Mouse (Mus musculus): ENCODE measurements around the gene Rab3d. TPM values are rescaled to one million over a fixed set of nuclear protein-coding genes. Genes with fewer than 3 reads are reported as not detected.

Rab3d gene
- polyA plus RNA-seq (2014; fragmentation: Nextera tagmentation; extraction: Ambion mirVana) = 5.6 and 6.4 TPM in 2 replicates

DNA sequence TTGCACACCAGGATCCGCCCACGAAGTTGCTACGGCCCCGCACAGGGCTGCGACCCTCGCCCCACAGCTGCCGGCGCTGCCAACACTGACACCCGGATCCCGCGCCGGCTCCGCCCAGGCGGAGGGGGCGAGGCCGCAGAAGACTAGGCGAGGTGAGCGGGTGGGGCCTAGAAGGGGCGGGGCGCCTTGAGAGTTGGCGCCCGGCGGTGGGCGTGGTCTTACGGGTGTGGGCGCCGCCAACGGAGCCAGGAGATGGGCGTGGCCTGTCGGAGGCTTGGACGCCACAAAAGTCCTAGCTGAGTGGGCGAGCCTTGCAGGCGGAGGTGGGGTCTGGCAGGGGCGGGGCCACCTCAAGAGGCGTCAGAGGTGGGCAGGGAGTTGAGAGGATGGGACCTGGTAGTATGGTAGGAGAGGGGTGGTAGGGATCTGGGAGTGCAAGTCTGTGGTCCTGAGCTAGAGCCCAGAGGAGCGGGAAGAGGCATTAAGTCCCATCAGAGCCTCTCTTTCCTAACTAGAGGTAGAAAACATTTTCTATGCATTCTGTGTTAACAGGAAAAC, at the start of gene Rab3d:
TSS of gene Rab3d (minus strand) at position 158 of the 558 bp plus-strand sequence.
- peaks cover 12% of the 10 kb centered on the region; the same call in 1 of the 2 replicates for H3K27me3 ChIP-seq (ENCODE audit: control insufficient read depth, insufficient read depth, low read length)
- H3K36me3 ChIP-seq (ENCODE audit: control insufficient read depth, insufficient read depth, low read length) = no peaks in the 10 kb centered on the region
- WGBS (ENCODE audit: insufficient replicate concordance) = 1% methylated on average over 36 of the region's 36 CpGs
- H3K4me2 ChIP-seq = peak within 1 kb of the TSS; percentile 99
- peak; percentile 92 for ATAC-seq (replicated peaks; ENCODE audit: insufficient number of reproducible peaks, low FRiP score, low TSS enrichment)
- no peaks in the 10 kb centered on the region for H3K9me3 ChIP-seq (replicated peaks; ENCODE audit: control insufficient read depth, low read length)
- H3K27ac ChIP-seq (ENCODE audit: low read depth, low read length) = no peak within 1 kb of the TSS
- no peaks in the 10 kb centered on the region for H3K4me1 ChIP-seq (ENCODE audit: control insufficient read depth, insufficient read depth, low read length)
- H3K4me3 ChIP-seq (ENCODE audit: low read depth, low read length) = peak within 1 kb of the TSS; percentile 61
- peak within 1 kb of the TSS; percentile 67 for H3K9ac ChIP-seq (ENCODE audit: low read depth, low read length)

DNA sequence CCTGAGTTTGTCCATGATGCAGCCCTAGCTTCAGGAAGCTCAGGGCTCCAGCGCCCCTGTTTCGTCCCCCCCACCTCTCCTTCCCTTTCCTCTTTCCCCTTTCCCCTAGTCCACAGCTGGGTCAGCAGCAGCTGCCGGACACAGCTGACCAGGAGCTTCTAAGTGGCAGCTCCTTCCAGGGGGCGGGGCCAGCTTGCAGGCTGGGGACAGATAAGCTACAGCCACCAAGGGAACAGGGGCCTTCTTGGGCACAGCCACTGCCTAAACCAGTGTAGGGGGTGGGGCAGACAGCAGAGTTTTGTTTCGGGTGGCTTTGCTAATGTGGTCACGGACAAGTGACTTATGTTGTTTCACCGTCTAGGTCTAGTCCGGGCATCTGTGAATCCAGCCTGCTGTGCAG, 45.4 kb upstream of the Rab3d start, which contains the start of gene Epor:
TSS of gene Epor (minus strand) at position 90 of the 400 bp plus-strand sequence.
- 12% methylated on average over 8 of the region's 8 CpGs for WGBS (ENCODE audit: insufficient replicate concordance)
- Histone ChIP-seq H3K4me3 (ENCODE audit: low read depth, low read length) (peak within 1 kb of the TSS; percentile 57), H3K4me2 (peak within 1 kb of the TSS; percentile 94), H3K27ac (ENCODE audit: low read depth, low read length) (peak within 1 kb of the TSS; percentile 74), H3K36me3 (ENCODE audit: control insufficient read depth, insufficient read depth, low read length) (no peaks in the 10 kb centered on the region; the same call in 1 of the 2 replicates), H3K9me3 (replicated peaks; ENCODE audit: control insufficient read depth, low read length) (no peaks in the 10 kb centered on the region), H3K27me3 (ENCODE audit: control insufficient read depth, insufficient read depth, low read length) (peaks cover 21% of the 10 kb centered on the region), H3K9ac (ENCODE audit: low read depth, low read length) (peak within 1 kb of the TSS; percentile 71), H3K4me1 (ENCODE audit: control insufficient read depth, insufficient read depth, low read length) (peaks cover 24% of the 10 kb centered on the region)
- ATAC-seq (replicated peaks; ENCODE audit: insufficient number of reproducible peaks, low FRiP score, low TSS enrichment) = peak; percentile 83

DNA sequence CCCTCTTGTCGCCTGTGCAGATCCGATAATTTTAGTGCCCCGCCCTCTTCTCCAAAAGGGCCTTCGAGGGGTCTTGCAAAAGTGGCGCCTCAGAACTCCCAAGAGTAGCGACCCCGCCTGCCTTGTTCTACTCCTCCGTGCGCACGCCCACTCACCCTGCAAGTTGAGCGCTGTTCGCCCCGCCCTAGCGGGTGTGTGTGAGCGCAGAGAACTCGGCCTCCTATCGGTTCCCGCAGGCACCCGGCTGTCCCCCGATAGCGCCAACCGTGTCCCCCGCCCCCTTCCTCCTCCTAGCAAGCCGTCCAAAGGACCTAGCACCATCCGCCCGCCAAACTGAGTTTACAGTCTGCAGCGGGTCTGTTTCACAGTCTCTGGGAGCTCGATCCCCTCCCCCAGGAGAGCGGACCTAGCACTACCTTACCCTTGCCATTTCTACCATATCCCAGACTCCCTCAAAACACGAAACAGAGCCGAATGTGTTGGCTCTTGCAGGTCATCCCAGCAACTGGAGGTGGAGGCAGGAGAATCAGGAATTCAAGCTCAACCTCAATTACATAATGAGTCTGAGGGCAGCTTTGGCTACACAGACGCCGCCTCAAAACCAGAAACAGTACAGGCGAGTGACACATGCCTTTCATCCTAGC, 44.5 kb upstream of the Rab3d start:
- Histone ChIP-seq H3K4me2 (peak overlapping the region; percentile 94), H3K36me3 (ENCODE audit: control insufficient read depth, insufficient read depth, low read length) (no peaks in the 10 kb centered on the region; the same call in 1 of the 2 replicates), H3K27me3 (ENCODE audit: control insufficient read depth, insufficient read depth, low read length) (peaks cover 21% of the 10 kb centered on the region), H3K4me1 (ENCODE audit: control insufficient read depth, insufficient read depth, low read length) (peaks cover 24% of the 10 kb centered on the region), H3K9ac (ENCODE audit: low read depth, low read length) (peak overlapping the region; percentile 71), H3K4me3 (ENCODE audit: low read depth, low read length) (peak overlapping the region; percentile 57), H3K9me3 (replicated peaks; ENCODE audit: control insufficient read depth, low read length) (no peaks in the 10 kb centered on the region), H3K27ac (ENCODE audit: low read depth, low read length) (peak overlapping the region; percentile 74)
- WGBS (ENCODE audit: insufficient replicate concordance) = 2% methylated on average over 34 of the region's 34 CpGs
- peak; percentile 86 for ATAC-seq (replicated peaks; ENCODE audit: insufficient number of reproducible peaks, low FRiP score, low TSS enrichment)

GRCm38 (mm10) chr9:21962010-21962409, 44.0 kb upstream of the Rab3d start:
- Histone ChIP-seq H3K4me2 (peak overlapping the region; percentile 94), H3K4me3 (ENCODE audit: low read depth, low read length) (peak overlapping the region; percentile 57), H3K4me1 (ENCODE audit: control insufficient read depth, insufficient read depth, low read length) (peaks cover 24% of the 10 kb centered on the region), H3K9ac (ENCODE audit: low read depth, low read length) (peak overlapping the region; percentile 71), H3K36me3 (ENCODE audit: control insufficient read depth, insufficient read depth, low read length) (no peaks in the 10 kb centered on the region; the same call in 1 of the 2 replicates), H3K9me3 (replicated peaks; ENCODE audit: control insufficient read depth, low read length) (no peaks in the 10 kb centered on the region), H3K27ac (ENCODE audit: low read depth, low read length) (peak overlapping the region; percentile 74), H3K27me3 (ENCODE audit: control insufficient read depth, insufficient read depth, low read length) (peaks cover 21% of the 10 kb centered on the region)
- no peak for ATAC-seq (replicated peaks; ENCODE audit: insufficient number of reproducible peaks, low FRiP score, low TSS enrichment)
- WGBS (ENCODE audit: insufficient replicate concordance) = 0% methylated on average over 14 of the region's 15 CpGs

GRCm38 (mm10) chr9:21961366-21961980, 43.5 kb upstream of the Rab3d start:
- H3K4me2 ChIP-seq = peak overlapping the region; percentile 94
- no peaks in the 10 kb centered on the region; the same call in 1 of the 2 replicates for H3K36me3 ChIP-seq (ENCODE audit: control insufficient read depth, insufficient read depth, low read length)
- 2% methylated on average over 35 of the region's 35 CpGs for WGBS (ENCODE audit: insufficient replicate concordance)
- no peak for ATAC-seq (replicated peaks; ENCODE audit: insufficient number of reproducible peaks, low FRiP score, low TSS enrichment)
- peaks cover 24% of the 10 kb centered on the region for H3K4me1 ChIP-seq (ENCODE audit: control insufficient read depth, insufficient read depth, low read length)
- H3K4me3 ChIP-seq (ENCODE audit: low read depth, low read length) = peak overlapping the region; percentile 57
- peak overlapping the region; percentile 71 for H3K9ac ChIP-seq (ENCODE audit: low read depth, low read length)
- H3K27ac ChIP-seq (ENCODE audit: low read depth, low read length) = peak overlapping the region; percentile 74
- peaks cover 21% of the 10 kb centered on the region for H3K27me3 ChIP-seq (ENCODE audit: control insufficient read depth, insufficient read depth, low read length)
- no peaks in the 10 kb centered on the region for H3K9me3 ChIP-seq (replicated peaks; ENCODE audit: control insufficient read depth, low read length)

GRCm38 (mm10) chr9:21960558-21961208, 42.7 kb upstream of the Rab3d start:
- Histone ChIP-seq H3K9me3 (replicated peaks; ENCODE audit: control insufficient read depth, low read length) (no peaks in the 10 kb centered on the region), H3K27ac (ENCODE audit: low read depth, low read length) (no peak overlapping the region; the same call in 1 of the 2 replicates), H3K4me2 (peak overlapping the region; percentile 94), H3K36me3 (ENCODE audit: control insufficient read depth, insufficient read depth, low read length) (no peaks in the 10 kb centered on the region; the same call in 1 of the 2 replicates), H3K4me3 (ENCODE audit: low read depth, low read length) (peak overlapping the region; percentile 57), H3K9ac (ENCODE audit: low read depth, low read length) (peak overlapping the region; percentile 71), H3K4me1 (ENCODE audit: control insufficient read depth, insufficient read depth, low read length) (peaks cover 24% of the 10 kb centered on the region), H3K27me3 (ENCODE audit: control insufficient read depth, insufficient read depth, low read length) (peaks cover 21% of the 10 kb centered on the region)
- ATAC-seq (replicated peaks; ENCODE audit: insufficient number of reproducible peaks, low FRiP score, low TSS enrichment) = no peak
- WGBS (ENCODE audit: insufficient replicate concordance) = 14% methylated on average over 26 of the region's 26 CpGs

- Histone ChIP-seq H3K4me1 (ENCODE audit: control insufficient read depth, insufficient read depth, low read length) (peaks cover 24% of the 10 kb centered on the region), H3K36me3 (ENCODE audit: control insufficient read depth, insufficient read depth, low read length) (no peaks in the 10 kb centered on the region; the same call in 1 of the 2 replicates), H3K9ac (ENCODE audit: low read depth, low read length) (no peak overlapping the region), H3K27me3 (ENCODE audit: control insufficient read depth, insufficient read depth, low read length) (peaks cover 21% of the 10 kb centered on the region), H3K9me3 (replicated peaks; ENCODE audit: control insufficient read depth, low read length) (no peaks in the 10 kb centered on the region), H3K4me3 (ENCODE audit: low read depth, low read length) (peak overlapping the region; percentile 57), H3K27ac (ENCODE audit: low read depth, low read length) (no peak overlapping the region; the same call in 1 of the 2 replicates), H3K4me2 (peak overlapping the region; percentile 94)
- 42% methylated on average over 9 of the region's 9 CpGs for WGBS (ENCODE audit: insufficient replicate concordance)
- ATAC-seq (replicated peaks; ENCODE audit: insufficient number of reproducible peaks, low FRiP score, low TSS enrichment) = no peak
Observed at GRCm38 (mm10) chr9:21960135-21960534, 42.1 kb upstream of the Rab3d start.

DNA sequence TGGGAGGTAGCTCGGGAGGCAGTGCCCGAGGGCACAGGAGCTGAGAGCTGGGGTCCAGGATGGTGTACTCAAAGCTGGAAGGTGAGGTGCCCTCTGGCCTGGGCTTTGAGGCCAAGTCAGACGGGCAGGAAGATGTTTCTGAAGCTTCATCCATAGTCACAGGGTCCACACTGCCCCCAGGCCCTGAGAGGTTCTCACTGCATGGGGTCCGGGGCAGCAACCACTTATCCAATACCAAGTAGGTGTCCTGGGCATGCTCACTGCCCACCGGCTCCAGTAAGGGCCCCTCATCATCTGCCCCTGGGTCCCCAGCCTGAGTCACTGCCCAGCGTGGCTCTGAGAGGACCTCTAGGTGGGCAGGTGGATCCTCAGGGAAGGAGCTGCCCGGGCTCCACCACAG, 41.3 kb upstream of the Rab3d start:
- no peak overlapping the region for H3K4me3 ChIP-seq (ENCODE audit: low read depth, low read length)
- peaks cover 24% of the 10 kb centered on the region for H3K4me1 ChIP-seq (ENCODE audit: control insufficient read depth, insufficient read depth, low read length)
- no peak for ATAC-seq (replicated peaks; ENCODE audit: insufficient number of reproducible peaks, low FRiP score, low TSS enrichment)
- H3K4me2 ChIP-seq = no peak overlapping the region
- H3K9ac ChIP-seq (ENCODE audit: low read depth, low read length) = no peak overlapping the region
- no peaks in the 10 kb centered on the region; the same call in 1 of the 2 replicates for H3K36me3 ChIP-seq (ENCODE audit: control insufficient read depth, insufficient read depth, low read length)
- H3K27me3 ChIP-seq (ENCODE audit: control insufficient read depth, insufficient read depth, low read length) = peaks cover 21% of the 10 kb centered on the region
- no peak overlapping the region for H3K27ac ChIP-seq (ENCODE audit: low read depth, low read length)
- WGBS (ENCODE audit: insufficient replicate concordance) = 90% methylated on average over 7 of the region's 7 CpGs
- no peaks in the 10 kb centered on the region for H3K9me3 ChIP-seq (replicated peaks; ENCODE audit: control insufficient read depth, low read length)

All from heart, embryonic 11.5 days (tissue).